Mouse (Mus musculus): ENCODE results near the gene Gm20708. TPM values are rescaled to one million over a fixed set of nuclear protein-coding genes. Genes with fewer than 3 reads are reported as not detected.

Gene Gm20708
- total and polyA plus RNA-seq, 3 experiments = 0.08 to 1.0 (median 0.59) TPM

Other genes starting within 250 kb of the Gm20708 start
- gene Tnrc6c, start 155.4 kb upstream of the Gm20708 start, total RNA-seq (2021) = 10 to 100 TPM; 21.1 to 24.6 TPM
- 17.0 and 17.1 TPM in 2 replicates for gene Tnrc6c, start 155.4 kb upstream of the Gm20708 start, polyA plus RNA-seq (2012; rRNA removed)
- gene Tmc8, start 27.6 kb upstream of the Gm20708 start, total RNA-seq (2021) = 1 to 10 TPM; 2.3 to 3.1 TPM
- gene Tmc8, start 27.6 kb upstream of the Gm20708 start, polyA plus RNA-seq (2012; rRNA removed) = 12.3 and 13.8 TPM in 2 replicates
- gene Tmc6, start 27.5 kb upstream of the Gm20708 start, total RNA-seq (2021) = 10 to 100 TPM; 22.3 to 28.5 TPM
- gene Tmc6, start 27.5 kb upstream of the Gm20708 start, polyA plus RNA-seq (2012; rRNA removed) = 45.1 and 47.7 TPM in 2 replicates
- not detected for gene 6030468B19Rik, start 12.0 kb upstream of the Gm20708 start, total RNA-seq (2021)
- gene 6030468B19Rik, start 12.0 kb upstream of the Gm20708 start, polyA plus RNA-seq (2012; rRNA removed) = not detected in 2 replicates
- gene Syngr2, start within 50 bp of the Gm20708 start, total RNA-seq (2021) = 10 to 100 TPM; 77.3 to 95.7 TPM
- 171 and 220 TPM in 2 replicates for gene Syngr2, start within 50 bp of the Gm20708 start, polyA plus RNA-seq (2012; rRNA removed)
- gene Afmid, start 16.3 kb downstream of the Gm20708 start, total RNA-seq (2021) = 1 to 10 TPM; 5.5 to 6.8 TPM
- 9.3 and 9.6 TPM in 2 replicates for gene Afmid, start 16.3 kb downstream of the Gm20708 start, polyA plus RNA-seq (2012; rRNA removed)
- 1 to 10 TPM; 2.2 to 3.1 TPM for gene Tk1, start 16.4 kb downstream of the Gm20708 start, total RNA-seq (2021)
- gene Tk1, start 16.4 kb downstream of the Gm20708 start, polyA plus RNA-seq (2012; rRNA removed) = 8.6 and 10.2 TPM in 2 replicates
- gene Birc5, start 39.6 kb downstream of the Gm20708 start, total RNA-seq (2021) = 1 to 10 TPM; 1.1 to 2.8 TPM
- gene Birc5, start 39.6 kb downstream of the Gm20708 start, polyA plus RNA-seq (2012; rRNA removed) = 2.1 and 2.6 TPM in 2 replicates
- not detected for gene Tmem235, start 51.1 kb downstream of the Gm20708 start, total RNA-seq (2021)
- not detected in 2 replicates for gene Tmem235, start 51.1 kb downstream of the Gm20708 start, polyA plus RNA-seq (2012; rRNA removed)
- gene Tha1, start 63.8 kb downstream of the Gm20708 start, total RNA-seq (2021) = 1 to 10 TPM; 8.4 to 9.5 TPM
- gene Tha1, start 63.8 kb downstream of the Gm20708 start, polyA plus RNA-seq (2012; rRNA removed) = 40.3 and 49.3 TPM in 2 replicates
- gene Socs3, start 160.4 kb downstream of the Gm20708 start, total RNA-seq (2021) = 1 to 10 TPM; 3.2 to 6.9 TPM
- gene Socs3, start 160.4 kb downstream of the Gm20708 start, polyA plus RNA-seq (2012; rRNA removed) = 14.1 and 14.8 TPM in 2 replicates
- gene Pgs1, start 176.6 kb downstream of the Gm20708 start, total RNA-seq (2021) = 10 to 100 TPM; 53.9 to 54.5 TPM
- gene Pgs1, start 176.6 kb downstream of the Gm20708 start, polyA plus RNA-seq (2012; rRNA removed) = 99.4 and 165 TPM in 2 replicates

All from adrenal gland, adult 2 months (tissue).